Mouse (Mus musculus): ENCODE measurements around the gene Nfyb. TPM values are rescaled to one million over a fixed set of nuclear protein-coding genes. Genes with fewer than 3 reads are reported as not detected.

Gene Nfyb
- polyA plus RNA-seq, 1 experiment from 2014 or later = 28.2 TPM

DNA sequence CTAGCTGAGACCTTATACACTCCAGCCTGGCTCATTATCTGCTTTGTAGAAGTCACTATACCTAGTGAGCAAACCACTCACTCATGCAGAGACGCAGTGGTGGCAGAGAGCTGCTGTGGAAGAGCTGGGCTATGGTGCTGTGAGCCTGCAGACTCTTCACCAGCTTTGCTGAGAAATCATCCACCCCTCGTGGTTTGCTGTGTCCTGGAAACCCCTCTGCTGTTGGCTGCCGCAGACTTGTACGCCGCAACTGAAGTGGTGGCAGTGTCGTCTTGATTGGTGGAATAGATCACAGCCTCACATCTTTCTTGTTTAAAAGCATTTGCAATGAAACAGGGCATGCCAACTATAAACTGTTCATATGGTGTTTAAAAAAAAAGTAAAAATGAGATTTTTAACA is 19.6 kb downstream of the Nfyb start:
- no peak overlapping the region for H3K9ac ChIP-seq (ENCODE audit: low read length)
- 88% methylated on average over 6 of the region's 6 CpGs for WGBS
- no peak overlapping the region for H3K27ac ChIP-seq (replicated peaks in 1 of 2; ENCODE audit: control insufficient read depth in 1 of 2, insufficient read depth in 1 of 2, low read depth in 2 of 2, low read length in 2 of 2)
- no peaks in the 10 kb centered on the region for H3K9me3 ChIP-seq (ENCODE audit: control insufficient read depth, low read length)
- H3K4me2 ChIP-seq (ENCODE audit: low read length) = no peak overlapping the region
- peaks cover 85% of the 10 kb centered on the region for H3K36me3 ChIP-seq (ENCODE audit: control insufficient read depth, insufficient read depth, low read length)
- no peak overlapping the region for H3K4me3 ChIP-seq (ENCODE audit: control insufficient read depth in 1 of 2, insufficient read depth in 1 of 2, low read depth in 1 of 2, low read length in 2 of 2)
- ATAC-seq (ENCODE audit: insufficient number of reproducible peaks, insufficient read depth, low FRiP score, low read depth) = no peak
- H3K4me1 ChIP-seq (ENCODE audit: control insufficient read depth in 2 of 2, insufficient read depth in 2 of 2, low read length in 2 of 2) = no peaks in the 10 kb centered on the region
- no peaks in the 10 kb centered on the region for H3K27me3 ChIP-seq (ENCODE audit: control insufficient read depth, insufficient read depth, low read length)

DNA sequence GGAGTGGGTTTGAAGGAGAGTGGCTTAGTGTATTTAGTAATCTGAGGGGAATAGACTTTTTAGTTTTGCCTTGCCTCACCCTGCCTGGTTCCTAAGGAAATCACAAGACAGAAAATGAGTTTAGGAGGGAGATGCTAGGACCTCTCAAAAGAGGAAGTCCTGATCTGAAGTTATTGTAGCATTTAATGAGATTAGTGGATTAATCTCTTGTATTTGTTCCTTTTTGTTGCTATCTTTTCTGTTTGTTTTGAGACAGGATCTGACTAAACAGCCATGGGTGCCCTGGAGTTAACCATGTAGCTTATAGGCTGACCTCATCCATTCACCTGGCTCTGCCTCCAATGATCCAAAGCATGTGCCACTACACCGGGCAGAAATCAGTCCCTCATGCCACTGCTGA is 21.4 kb downstream of the Nfyb start:
- WGBS = 88% methylated on average over 1 of the region's 1 CpGs
- Histone ChIP-seq H3K27me3 (ENCODE audit: control insufficient read depth, insufficient read depth, low read length) (no peaks in the 10 kb centered on the region), H3K4me1 (ENCODE audit: control insufficient read depth in 2 of 2, insufficient read depth in 2 of 2, low read length in 2 of 2) (no peaks in the 10 kb centered on the region), H3K4me2 (ENCODE audit: low read length) (no peak overlapping the region), H3K4me3 (ENCODE audit: control insufficient read depth in 1 of 2, insufficient read depth in 1 of 2, low read depth in 1 of 2, low read length in 2 of 2) (no peak overlapping the region), H3K36me3 (ENCODE audit: control insufficient read depth, insufficient read depth, low read length) (peaks cover 85% of the 10 kb centered on the region), H3K27ac (replicated peaks in 1 of 2; ENCODE audit: control insufficient read depth in 1 of 2, insufficient read depth in 1 of 2, low read depth in 2 of 2, low read length in 2 of 2) (no peak overlapping the region), H3K9ac (ENCODE audit: low read length) (no peak overlapping the region), H3K9me3 (ENCODE audit: control insufficient read depth, low read length) (no peaks in the 10 kb centered on the region)
- no peak for ATAC-seq (ENCODE audit: insufficient number of reproducible peaks, insufficient read depth, low FRiP score, low read depth)

DNA sequence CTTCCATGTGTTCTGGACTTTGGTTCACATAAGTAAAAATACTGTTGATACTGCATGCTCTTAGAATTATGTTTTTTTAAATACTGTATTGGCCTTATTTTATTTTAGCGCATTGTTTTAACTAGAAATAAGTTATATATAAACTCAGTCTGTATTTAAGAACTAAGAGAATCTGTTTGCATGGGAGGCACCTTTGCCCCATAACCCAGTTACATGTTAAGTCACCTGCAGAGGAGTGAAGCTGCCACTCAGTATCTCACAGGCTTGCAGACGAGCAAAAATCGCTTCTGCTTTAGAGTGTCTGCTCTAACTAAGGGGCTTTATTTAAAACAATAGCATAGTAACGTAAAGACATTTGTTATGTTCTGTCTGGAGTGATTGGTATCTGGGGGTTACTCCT is 22.1 kb downstream of the Nfyb start:
- H3K9me3 ChIP-seq (ENCODE audit: control insufficient read depth, low read length) = no peaks in the 10 kb centered on the region
- no peaks in the 10 kb centered on the region for H3K4me1 ChIP-seq (ENCODE audit: control insufficient read depth in 2 of 2, insufficient read depth in 2 of 2, low read length in 2 of 2)
- peaks cover 82% of the 10 kb centered on the region for H3K36me3 ChIP-seq (ENCODE audit: control insufficient read depth, insufficient read depth, low read length)
- ATAC-seq (ENCODE audit: insufficient number of reproducible peaks, insufficient read depth, low FRiP score, low read depth) = no peak
- no peak overlapping the region for H3K27ac ChIP-seq (replicated peaks in 1 of 2; ENCODE audit: control insufficient read depth in 1 of 2, insufficient read depth in 1 of 2, low read depth in 2 of 2, low read length in 2 of 2)
- no peak overlapping the region for H3K4me2 ChIP-seq (ENCODE audit: low read length)
- 88% methylated on average over 4 of the region's 4 CpGs for WGBS
- no peaks in the 10 kb centered on the region for H3K27me3 ChIP-seq (ENCODE audit: control insufficient read depth, insufficient read depth, low read length)
- H3K9ac ChIP-seq (ENCODE audit: low read length) = no peak overlapping the region
- no peak overlapping the region for H3K4me3 ChIP-seq (ENCODE audit: control insufficient read depth in 1 of 2, insufficient read depth in 1 of 2, low read depth in 1 of 2, low read length in 2 of 2)

DNA sequence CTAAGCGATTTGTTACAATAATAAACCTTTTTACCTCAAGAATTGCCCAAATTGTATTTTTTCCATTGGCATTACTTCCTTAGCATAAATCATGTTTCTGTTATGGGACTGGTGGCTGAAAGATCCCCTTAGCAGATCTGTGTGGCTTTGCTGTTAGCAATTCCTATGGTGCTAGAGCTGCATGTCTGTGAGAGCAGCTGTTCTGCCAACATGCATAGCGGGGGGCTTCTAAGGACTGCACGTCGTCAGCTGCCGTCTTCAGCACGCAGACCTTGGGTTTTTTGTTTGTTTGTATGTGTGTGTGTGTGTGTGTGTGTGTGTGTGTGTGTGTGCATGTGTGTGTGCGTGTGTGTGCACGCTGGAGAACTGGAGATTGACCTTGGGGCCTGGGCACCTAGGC is 22.6 kb downstream of the Nfyb start:
- no peak overlapping the region for H3K27ac ChIP-seq (replicated peaks in 1 of 2; ENCODE audit: control insufficient read depth in 1 of 2, insufficient read depth in 1 of 2, low read depth in 2 of 2, low read length in 2 of 2)
- no peaks in the 10 kb centered on the region for H3K27me3 ChIP-seq (ENCODE audit: control insufficient read depth, insufficient read depth, low read length)
- no peaks in the 10 kb centered on the region for H3K9me3 ChIP-seq (ENCODE audit: control insufficient read depth, low read length)
- no peak overlapping the region for H3K4me2 ChIP-seq (ENCODE audit: low read length)
- H3K4me3 ChIP-seq (ENCODE audit: control insufficient read depth in 1 of 2, insufficient read depth in 1 of 2, low read depth in 1 of 2, low read length in 2 of 2) = no peak overlapping the region
- WGBS = 92% methylated on average over 8 of the region's 8 CpGs
- H3K4me1 ChIP-seq (ENCODE audit: control insufficient read depth in 2 of 2, insufficient read depth in 2 of 2, low read length in 2 of 2) = no peaks in the 10 kb centered on the region
- H3K36me3 ChIP-seq (ENCODE audit: control insufficient read depth, insufficient read depth, low read length) = peaks cover 76% of the 10 kb centered on the region
- no peak for ATAC-seq (ENCODE audit: insufficient number of reproducible peaks, insufficient read depth, low FRiP score, low read depth)
- H3K9ac ChIP-seq (ENCODE audit: low read length) = no peak overlapping the region

DNA sequence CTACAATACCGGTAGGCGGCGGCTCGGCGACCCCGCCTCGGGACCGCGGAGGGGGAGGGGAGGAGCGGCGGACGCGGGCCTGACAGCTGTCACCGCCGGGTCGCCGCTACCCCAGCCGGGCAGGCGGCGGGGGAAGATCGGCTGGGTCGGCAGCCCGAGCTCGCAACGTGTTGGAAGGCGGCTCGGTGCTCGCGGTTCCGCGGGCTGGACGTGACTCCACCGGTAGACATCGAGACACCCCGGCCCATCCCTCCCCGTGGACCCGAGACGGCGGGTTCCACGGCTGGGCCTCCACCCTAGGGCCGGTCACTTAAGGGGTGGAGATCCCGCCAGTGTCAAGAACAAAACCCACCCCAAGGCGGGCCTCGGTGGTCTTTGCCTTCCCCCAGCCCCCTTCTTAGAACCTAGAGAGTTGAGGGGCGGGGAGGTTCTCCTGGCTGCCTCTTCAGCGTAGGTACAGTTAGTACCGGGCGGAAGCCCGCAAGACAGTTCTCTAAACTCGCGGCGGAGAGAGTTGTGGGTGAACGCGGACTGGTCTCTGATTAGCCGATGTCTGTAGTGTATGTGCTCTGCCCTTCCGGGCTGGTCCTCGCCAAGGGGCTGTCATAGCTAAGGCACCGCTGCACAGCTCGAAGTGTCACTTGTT is 64.5 kb downstream of the Nfyb start:
- ATAC-seq (ENCODE audit: insufficient number of reproducible peaks, insufficient read depth, low FRiP score, low read depth) = peak; percentile 68
- WGBS = 0% methylated on average over 54 of the region's 59 CpGs

DNA sequence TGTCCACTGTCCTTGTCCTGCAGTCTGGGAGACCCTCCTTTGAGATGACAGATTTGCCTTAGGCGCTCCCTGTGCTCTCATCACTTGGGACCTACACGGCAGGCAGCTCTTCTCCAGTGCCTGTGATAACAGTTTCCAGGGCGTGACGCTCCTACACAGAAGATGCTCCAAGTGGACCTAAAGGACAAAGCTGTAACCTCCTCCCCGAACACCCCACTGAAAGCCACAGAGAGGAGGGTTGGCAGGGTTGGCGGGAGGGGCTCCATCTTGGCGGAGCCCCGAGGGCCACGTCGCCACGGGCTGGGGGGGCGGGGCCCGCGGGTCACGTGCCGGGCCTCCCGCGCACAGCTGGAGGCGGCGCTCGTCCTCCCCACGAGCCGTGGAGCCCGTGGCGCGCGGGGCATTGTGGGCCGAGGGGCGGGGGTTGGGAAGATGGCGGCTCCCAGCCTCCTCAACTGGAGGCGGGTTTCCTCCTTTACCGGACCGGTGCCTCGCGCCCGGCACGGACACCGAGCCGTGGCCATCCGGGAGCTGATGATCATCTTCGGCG is 65.2 kb downstream of the Nfyb start:
- Histone ChIP-seq H3K27me3 (ENCODE audit: control insufficient read depth, insufficient read depth, low read length) (no peaks in the 10 kb centered on the region), H3K4me3 (ENCODE audit: control insufficient read depth in 1 of 2, insufficient read depth in 1 of 2, low read depth in 1 of 2, low read length in 2 of 2) (peak overlapping the region; percentile 94 to 95), H3K9me3 (ENCODE audit: control insufficient read depth, low read length) (no peaks in the 10 kb centered on the region), H3K4me1 (ENCODE audit: control insufficient read depth in 2 of 2, insufficient read depth in 2 of 2, low read length in 2 of 2) (peaks cover 9 to 11% of the 10 kb centered on the region in 2 experiments), H3K4me2 (ENCODE audit: low read length) (peak overlapping the region; percentile 62), H3K9ac (ENCODE audit: low read length) (peak overlapping the region; percentile 87), H3K36me3 (ENCODE audit: control insufficient read depth, insufficient read depth, low read length) (peaks cover 25% of the 10 kb centered on the region), H3K27ac (replicated peaks in 1 of 2; ENCODE audit: control insufficient read depth in 1 of 2, insufficient read depth in 1 of 2, low read depth in 2 of 2, low read length in 2 of 2) (peak overlapping the region; percentile 77 to 81)
- under 1% methylated on average over 42 of the region's 42 CpGs for WGBS
- ATAC-seq (ENCODE audit: insufficient number of reproducible peaks, insufficient read depth, low FRiP score, low read depth) = peak; percentile 94

More for the DNA sequence above, 64.5 kb downstream of the Nfyb start:
- Histone ChIP-seq H3K4me1 (ENCODE audit: control insufficient read depth in 2 of 2, insufficient read depth in 2 of 2, low read length in 2 of 2) (peaks cover 9 to 11% of the 10 kb centered on the region in 2 experiments), H3K4me3 (ENCODE audit: control insufficient read depth in 1 of 2, insufficient read depth in 1 of 2, low read depth in 1 of 2, low read length in 2 of 2) (peak overlapping the region; percentile 94 to 95), H3K27ac (replicated peaks in 1 of 2; ENCODE audit: control insufficient read depth in 1 of 2, insufficient read depth in 1 of 2, low read depth in 2 of 2, low read length in 2 of 2) (peak overlapping the region; percentile 77 to 81), H3K9ac (ENCODE audit: low read length) (peak overlapping the region; percentile 87), H3K9me3 (ENCODE audit: control insufficient read depth, low read length) (no peaks in the 10 kb centered on the region), H3K4me2 (ENCODE audit: low read length) (peak overlapping the region; percentile 62), H3K27me3 (ENCODE audit: control insufficient read depth, insufficient read depth, low read length) (no peaks in the 10 kb centered on the region), H3K36me3 (ENCODE audit: control insufficient read depth, insufficient read depth, low read length) (peaks cover 29% of the 10 kb centered on the region)

All from heart, embryonic 14.5 days (tissue).